Mouse (Mus musculus): ENCODE results near the gene Elf2. TPM values are rescaled to one million over a fixed set of nuclear protein-coding genes. Genes with fewer than 3 reads are reported as not detected.
"Not testable (repeated sequence)": the region's sequence is repeated elsewhere in the genome, so short reads cannot be mapped to it uniquely, and the experiment has no call there.

Elf2 gene
- total and polyA plus RNA-seq, 3 experiments, result 38.0 to 53.3 (median 46.5) TPM

DNA sequence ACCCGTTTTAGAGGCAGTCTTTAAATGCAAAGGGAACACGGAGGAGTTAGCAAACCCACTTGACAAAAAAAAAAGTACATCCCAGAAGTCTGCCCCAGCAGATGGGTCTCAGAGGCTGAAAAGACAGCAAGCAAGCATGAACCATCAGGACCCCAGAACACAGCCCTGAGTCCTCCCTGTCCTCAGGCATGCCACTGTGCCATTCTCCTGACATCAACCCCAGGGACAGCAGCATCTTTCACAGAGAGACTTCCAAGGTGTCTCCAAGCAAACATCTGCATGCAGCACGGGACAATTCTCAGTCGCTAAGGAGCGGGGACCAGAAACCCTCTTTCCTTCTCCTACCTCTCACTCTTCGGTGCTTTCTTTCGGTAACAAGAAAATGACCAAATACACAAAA lies 18.1 kb downstream of the Elf2 start:
- Histone ChIP-seq H3K9me3 (replicated peaks; ENCODE audit: insufficient read depth, low read length) (no peaks in the 10 kb centered on the region), H3K4me1 (ENCODE audit: control insufficient read depth in 1 of 2, insufficient read depth in 2 of 2, low read length in 2 of 2) (0 out of 4 replicates have a peak, but pooled peaks cover 0 to 3% of the 10 kb centered on the region in 2 experiments), H3K79me2 (ENCODE audit: control insufficient read depth, insufficient read depth, low read length, poor library complexity) (peaks cover 10% of the 10 kb centered on the region), H3K36me3 (ENCODE audit: control insufficient read depth in 1 of 2, insufficient read depth in 2 of 2, low read length in 2 of 2) (peaks cover 3 to 16% of the 10 kb centered on the region in 2 experiments; a peak in 2 of 4 replicates), H3K27me3 (ENCODE audit: control insufficient read depth in 1 of 2, insufficient read depth in 2 of 2, low read length in 2 of 2) (no peaks in the 10 kb centered on the region), H3K9ac (ENCODE audit: control insufficient read depth, low read depth, low read length, poor library complexity, severe bottlenecking) (no peak overlapping the region), H3K4me3 (ENCODE audit: control insufficient read depth in 1 of 2, insufficient read depth in 1 of 2, low read depth in 2 of 2, low read length in 2 of 2) (no peak overlapping the region), H3K27ac (ENCODE audit: control insufficient read depth, low read depth, low read length) (no peak overlapping the region)
- no peak for TF ChIP-seq ETS1 (IDR thresholded peaks at IDR 0.05; ENCODE audit: low read depth, low read length)
- DNase-seq (ENCODE audit: low read depth, low spot score), result no peak

DNA sequence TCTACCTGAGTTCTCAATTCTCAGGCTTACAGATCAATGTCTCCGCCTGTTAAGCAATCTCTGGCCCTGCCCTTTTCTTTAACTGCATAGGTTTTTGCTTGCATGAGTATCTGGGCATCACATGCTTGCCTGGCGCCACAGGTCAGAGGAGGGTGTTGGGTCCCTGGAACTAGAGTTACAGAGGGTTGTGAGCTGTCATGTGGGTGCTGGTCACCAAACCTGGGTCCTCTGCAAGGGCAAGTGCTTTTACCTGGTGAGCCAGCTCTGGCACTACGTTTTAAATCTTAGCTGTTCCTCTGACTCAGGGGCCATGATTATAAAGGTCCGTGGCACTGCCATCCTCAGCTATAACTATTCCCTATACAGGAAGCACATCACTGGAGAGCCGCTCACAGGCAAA lies 19.3 kb downstream of the Elf2 start:
- peaks cover 0 to 16% of the 10 kb centered on the region in 2 experiments; a peak in 2 of 4 replicates for H3K36me3 ChIP-seq (ENCODE audit: control insufficient read depth in 1 of 2, insufficient read depth in 2 of 2, low read length in 2 of 2)
- no peak overlapping the region for H3K9ac ChIP-seq (ENCODE audit: control insufficient read depth, low read depth, low read length, poor library complexity, severe bottlenecking)
- no peak for TF ChIP-seq CTCF (IDR thresholded peaks at IDR 0.05 in 2 of 3, conservative IDR thresholded peaks at IDR 0.05 in 1 of 3; ENCODE audit: control insufficient read depth in 1 of 3, insufficient read depth in 1 of 3, low read depth in 2 of 3, low read length in 3 of 3, poor library complexity in 1 of 3, severe bottlenecking in 1 of 3)
- TF ChIP-seq CHD1 (IDR thresholded peaks at IDR 0.05; ENCODE audit: low read depth, low read length), result no peak
- no peak for TF ChIP-seq JUND (IDR thresholded peaks at IDR 0.05; ENCODE audit: low read depth, low read length)
- TF ChIP-seq TCF12 (IDR thresholded peaks at IDR 0.05; ENCODE audit: low read depth, low read length), result no peak
- no peak for TF ChIP-seq MYB (IDR thresholded peaks at IDR 0.05; ENCODE audit: low read depth, low read length)
- no peak for TF ChIP-seq USF2 (IDR thresholded peaks at IDR 0.05; ENCODE audit: borderline replicate concordance in 1 of 2, insufficient read depth in 1 of 2, low read depth in 1 of 2, low read length in 2 of 2)
- TF ChIP-seq NRF1 (IDR thresholded peaks at IDR 0.05; ENCODE audit: insufficient read depth, low read depth, low read length, poor library complexity, severe bottlenecking), result no peak
- no peak for TF ChIP-seq KAT2A (conservative IDR thresholded peaks at IDR 0.05; ENCODE audit: low read depth, low read length)
- no peak overlapping the region for H3K27ac ChIP-seq (ENCODE audit: control insufficient read depth, low read depth, low read length)
- H3K27me3 ChIP-seq (ENCODE audit: control insufficient read depth in 1 of 2, insufficient read depth in 2 of 2, low read length in 2 of 2), result no peaks in the 10 kb centered on the region
- H3K4me1 ChIP-seq (ENCODE audit: control insufficient read depth in 1 of 2, insufficient read depth in 2 of 2, low read length in 2 of 2), result no peaks in the 10 kb centered on the region
- H3K9me3 ChIP-seq (replicated peaks; ENCODE audit: insufficient read depth, low read length), result no peaks in the 10 kb centered on the region
- DNase-seq (ENCODE audit: low read depth, low spot score), result no peak
- no peak overlapping the region for H3K4me3 ChIP-seq (ENCODE audit: control insufficient read depth in 1 of 2, insufficient read depth in 1 of 2, low read depth in 2 of 2, low read length in 2 of 2)
- peaks cover under 1% of the 10 kb centered on the region; the same call in 1 of the 2 replicates for H3K79me2 ChIP-seq (ENCODE audit: control insufficient read depth, insufficient read depth, low read length, poor library complexity)

DNA sequence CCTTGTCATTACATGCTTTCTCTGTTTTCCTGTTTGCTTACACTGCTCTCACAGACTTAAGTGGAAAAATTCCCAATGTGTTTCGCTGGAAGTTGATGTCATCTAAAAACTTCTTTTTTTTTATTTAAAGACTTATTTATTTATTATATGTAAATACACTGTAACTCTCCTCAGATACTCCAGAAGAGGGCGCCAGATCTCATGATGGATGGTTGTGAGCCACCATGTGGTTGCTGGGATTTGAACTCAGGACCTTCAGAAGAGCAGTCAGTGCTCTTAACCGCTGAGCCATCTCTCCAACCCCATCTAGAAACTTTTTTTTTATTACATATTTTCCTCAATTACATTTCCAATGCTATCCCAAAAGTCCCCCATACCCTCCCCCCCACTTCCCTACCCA lies 22.4 kb downstream of the Elf2 start:
- not testable (repeated sequence) for H3K36me3 ChIP-seq (ENCODE audit: control insufficient read depth in 1 of 2, insufficient read depth in 2 of 2, low read length in 2 of 2)
- TF ChIP-seq RAD21 (IDR thresholded peaks at IDR 0.05; ENCODE audit: low read depth, low read length) (peak; percentile 20), SMC3 (IDR thresholded peaks at IDR 0.05; ENCODE audit: low read depth, low read length) (peak; percentile 26), CTCF (IDR thresholded peaks at IDR 0.05 in 2 of 3, conservative IDR thresholded peaks at IDR 0.05 in 1 of 3; ENCODE audit: control insufficient read depth in 1 of 3, insufficient read depth in 1 of 3, low read depth in 2 of 3, low read length in 3 of 3, poor library complexity in 1 of 3, severe bottlenecking in 1 of 3) (peak in 1 of 3 experiments; percentile 41; a peak in 3 of 6 replicates)

More for the DNA sequence above, 22.4 kb downstream of the Elf2 start:
- H3K79me2 ChIP-seq (ENCODE audit: control insufficient read depth, insufficient read depth, low read length, poor library complexity); H3K9ac ChIP-seq (ENCODE audit: control insufficient read depth, low read depth, low read length, poor library complexity, severe bottlenecking); H3K4me3 ChIP-seq (ENCODE audit: control insufficient read depth in 1 of 2, insufficient read depth in 1 of 2, low read depth in 2 of 2, low read length in 2 of 2); H3K27ac ChIP-seq (ENCODE audit: control insufficient read depth, low read depth, low read length); H3K4me1 ChIP-seq (ENCODE audit: control insufficient read depth in 1 of 2, insufficient read depth in 2 of 2, low read length in 2 of 2); H3K27me3 ChIP-seq (ENCODE audit: control insufficient read depth in 1 of 2, insufficient read depth in 2 of 2, low read length in 2 of 2); H3K9me3 ChIP-seq (replicated peaks; ENCODE audit: insufficient read depth, low read length): not testable (repeated sequence)
- DNase-seq (ENCODE audit: low read depth, low spot score), result peak; percentile 39
